13 mouse cellular contexts compared by ENCODE assay signal in genomic region chr10:58223972-58224805, GRCm38 (mm10). TPM values are rescaled to one million over a fixed set of nuclear protein-coding genes. Genes with fewer than 3 reads are reported as not detected.
A peak's percentile ranks its signal among the peaks of the same experiment; 100 is the strongest.
DNase-seq lines count a peak whose midpoint lies in the region; ATAC-seq lines count a peak whose summit lies in the region.
"Not testable (repeated sequence)": the region's sequence is repeated elsewhere in the genome, so short reads cannot be mapped to it uniquely, and the experiment has no call there.
"Had no signal": no experiment of that assay in that cellular context is flagged by ENCODE, and none has a peak within 500 bp of the region (broad histone marks: within the 10 kb centered on the region; RNA-seq: fewer than 3 reads in every experiment).

No protein-coding gene starts in this region.

- intact Hi-C loops in left cerebral cortex, postnatal 25 days (cut with DNase I) = not testable (repeated sequence)

- not testable (repeated sequence) for ATAC-seq in intestine, embryonic 14.5 days (replicated peaks; ENCODE audit: low FRiP score, low TSS enrichment, low read depth); midbrain, embryonic 11.5 days (ENCODE audit: low FRiP score)

- H3K9me3 ChIP-seq in intestine, embryonic 14.5 days (ENCODE audit: control insufficient read depth, low read length); midbrain, embryonic 11.5 days (ENCODE audit: control insufficient read depth, low read length): not testable (repeated sequence)

- not testable (repeated sequence) for H3K36me3 ChIP-seq in intestine, embryonic 14.5 days (ENCODE audit: control insufficient read depth, insufficient read depth, low read length); midbrain, embryonic 11.5 days (ENCODE audit: control insufficient read depth, insufficient read depth, low read length)

- H3K4me3 ChIP-seq in intestine, embryonic 14.5 days (ENCODE audit: low read depth, low read length); midbrain, embryonic 11.5 days (ENCODE audit: low read depth, low read length): not testable (repeated sequence)

- WGBS in intestine, embryonic 14.5 days = 85% methylated on average over 28 of the region's 31 CpGs
- 85% methylated on average over 27 of the region's 31 CpGs for WGBS in midbrain, embryonic 11.5 days

- not testable (repeated sequence) for H3K9ac ChIP-seq in intestine, embryonic 14.5 days (ENCODE audit: low read length); midbrain, embryonic 11.5 days (ENCODE audit: low read length)

- not testable (repeated sequence) for H3K27me3 ChIP-seq in intestine, embryonic 14.5 days (replicated peaks; ENCODE audit: control insufficient read depth, insufficient read depth, low read length); midbrain, embryonic 11.5 days (ENCODE audit: control insufficient read depth, insufficient read depth, low read length)

- H3K27ac ChIP-seq in intestine, embryonic 14.5 days (ENCODE audit: low read depth); midbrain, embryonic 11.5 days (ENCODE audit: low read depth, low read length): not testable (repeated sequence)

- DNase-seq in T-cell, adult 2 months (ENCODE audit: low spot score) = peak; percentile 57
- DNase-seq in cerebellum, adult 8-10 months = peak; percentile 52
- DNase-seq in gastrocnemius, postnatal 10 days = peak; percentile 79
- peak; percentile 62 for DNase-seq in intestine, embryonic 14.5 days (ENCODE audit: low spot score)
- DNase-seq in left cerebral cortex, postnatal 25 days (ENCODE audit: low spot score in 2 of 2) = peak; percentile 58 to 65
- peak; percentile 86 for DNase-seq in midbrain, embryonic 11.5 days (ENCODE audit: low spot score, missing footprints)
- peak; percentile 67 to 73 for DNase-seq in spleen, postnatal 10 days (ENCODE audit: low spot score in 2 of 2)
- peak; percentile 78 for DNase-seq in urinary bladder, postnatal 14 days (ENCODE audit: low spot score)

- H3K4me1 ChIP-seq in intestine, embryonic 14.5 days (replicated peaks; ENCODE audit: control insufficient read depth, insufficient read depth, low read length); midbrain, embryonic 11.5 days (ENCODE audit: control insufficient read depth, insufficient read depth, low read length): not testable (repeated sequence)

- H3K4me2 ChIP-seq in intestine, embryonic 14.5 days (ENCODE audit: low read length); midbrain, embryonic 11.5 days: not testable (repeated sequence)

RNA-seq across cellular contexts. Expression of gene AW822073, which starts 0.5 kb away (rescaled TPM):
- total RNA-seq in gastrocnemius, postnatal 10 days (2021) = not detected
- polyA plus RNA-seq in intestine, embryonic 14.5 days (2014; fragmentation: Nextera tagmentation; extraction: Ambion mirVana) = not detected in 2 replicates
- not detected for total RNA-seq in left cerebral cortex, postnatal 25 days (2021)
- polyA plus RNA-seq in midbrain, embryonic 11.5 days (2014; fragmentation: Nextera tagmentation; extraction: Ambion mirVana) = not detected in 2 replicates
- total RNA-seq: liver, adult 2 months; midbrain, postnatal 0 days had no signal
- polyA plus RNA-seq: embryonic facial prominence, embryonic 13.5 days; intestine, postnatal 0 days; liver, adult 2 months; midbrain, postnatal 0 days had no signal

RNA-seq across cellular contexts. Expression of gene Duxf3, which starts 8.3 kb away (rescaled TPM):
- not detected for total RNA-seq in gastrocnemius, postnatal 10 days (2021)
- polyA plus RNA-seq in intestine, embryonic 14.5 days (2014; fragmentation: Nextera tagmentation; extraction: Ambion mirVana) = not detected in 2 replicates
- not detected for total RNA-seq in left cerebral cortex, postnatal 25 days (2021)
- polyA plus RNA-seq in midbrain, embryonic 11.5 days (2014; fragmentation: Nextera tagmentation; extraction: Ambion mirVana) = not detected in 2 replicates
- total RNA-seq: granulocyte monocyte progenitor cell, adult 5-6 weeks; liver, adult 2 months; midbrain, postnatal 0 days had no signal
- polyA plus RNA-seq: embryonic facial prominence, embryonic 13.5 days; intestine, postnatal 0 days; liver, adult 2 months; midbrain, postnatal 0 days had no signal

RNA-seq across cellular contexts. Expression of gene Gm4981, which starts 12.3 kb away (rescaled TPM):
- not detected for total RNA-seq in gastrocnemius, postnatal 10 days (2021)
- not detected in 2 replicates for polyA plus RNA-seq in intestine, embryonic 14.5 days (2014; fragmentation: Nextera tagmentation; extraction: Ambion mirVana)
- total RNA-seq in left cerebral cortex, postnatal 25 days (2021) = not detected
- not detected in 2 replicates for polyA plus RNA-seq in midbrain, embryonic 11.5 days (2014; fragmentation: Nextera tagmentation; extraction: Ambion mirVana)
- total RNA-seq: granulocyte monocyte progenitor cell, adult 5-6 weeks; liver, adult 2 months had no signal
- polyA plus RNA-seq: embryonic facial prominence, embryonic 13.5 days; intestine, postnatal 0 days; liver, adult 2 months; midbrain, postnatal 0 days had no signal

RNA-seq across cellular contexts. Expression of gene Gcc2, which starts 31.1 kb away (rescaled TPM):
- 10 to 100 TPM; 14.8 to 16.9 TPM for total RNA-seq in gastrocnemius, postnatal 10 days (2021)
- polyA plus RNA-seq in intestine, embryonic 14.5 days (2014; fragmentation: Nextera tagmentation; extraction: Ambion mirVana) = 59.0 and 65.5 TPM in 2 replicates
- total RNA-seq in left cerebral cortex, postnatal 25 days (2021) = 10 to 100 TPM; 84.9 to 98.4 TPM
- polyA plus RNA-seq in midbrain, embryonic 11.5 days (2014; fragmentation: Nextera tagmentation; extraction: Ambion mirVana) = 46.5 and 51.9 TPM in 2 replicates
